Mouse (Mus musculus): ENCODE data around the gene Pygm. TPM values are rescaled to one million over a fixed set of nuclear protein-coding genes. Genes with fewer than 3 reads are reported as not detected.

Gene Pygm
- total and polyA plus RNA-seq, 3 experiments, result 1,101 to 1,298 (median 1,120) TPM

- no peak for DNase-seq
- no peak for TF ChIP-seq CTCF (IDR thresholded peaks at IDR 0.05)
- TF ChIP-seq EP300 (IDR thresholded peaks at IDR 0.05; ENCODE audit: insufficient read depth, low read depth, low read length), result no peak
- no peak for TF ChIP-seq POLR2A (IDR thresholded peaks at IDR 0.05; ENCODE audit: insufficient read depth, low read depth, low read length)
Measured at GRCm38 (mm10) chr19:6397582-6398249, 13.5 kb downstream of the Pygm start.

GRCm38 (mm10) chr19:6398447-6399284 lies 14.5 kb downstream of the Pygm start:
- DNase-seq, result peak; percentile 87 to 89
- Histone ChIP-seq H3K27me3 (ENCODE audit: control insufficient read depth, insufficient read depth, low read length) (no peaks in the 10 kb centered on the region), H3K4me1 (ENCODE audit: control insufficient read depth, insufficient read depth, low read length) (peaks cover 4% of the 10 kb centered on the region; the same call in 1 of the 2 replicates), H3K36me3 (ENCODE audit: control insufficient read depth, insufficient read depth, low read length) (0 out of 2 replicates have a peak, but pooled peaks cover 3% of the 10 kb centered on the region), H3K27ac (peak overlapping the region; percentile 91), H3K79me2 (replicated peaks; ENCODE audit: control insufficient read depth, insufficient read depth, low read length) (no peaks in the 10 kb centered on the region), H3K9ac (ENCODE audit: low read depth, low read length) (peak overlapping the region; percentile 83), H3K4me3 (peak overlapping the region; percentile 55)
- 2% methylated on average over 39 of the region's 39 CpGs for WGBS
- TF ChIP-seq CTCF (IDR thresholded peaks at IDR 0.05), result no peak
- no peak; the same call in 1 of the 2 replicates for TF ChIP-seq POLR2A (IDR thresholded peaks at IDR 0.05; ENCODE audit: insufficient read depth, low read depth, low read length)
- TF ChIP-seq EP300 (IDR thresholded peaks at IDR 0.05; ENCODE audit: insufficient read depth, low read depth, low read length), result no peak
- intact Hi-C loops (cut with DNase I), result loop anchor here (2.0 kb wide), 2 partner anchors 26 to 56 kb away; no protein-coding TSS in a partner anchor

More at GRCm38 (mm10) chr19:6397582-6398249, 13.5 kb downstream of the Pygm start:
- peaks cover 4% of the 10 kb centered on the region; the same call in 1 of the 2 replicates for H3K4me1 ChIP-seq (ENCODE audit: control insufficient read depth, insufficient read depth, low read length)
- H3K79me2 ChIP-seq (replicated peaks; ENCODE audit: control insufficient read depth, insufficient read depth, low read length), result no peaks in the 10 kb centered on the region
- peak overlapping the region; percentile 91 for H3K27ac ChIP-seq
- H3K9ac ChIP-seq (ENCODE audit: low read depth, low read length), result no peak overlapping the region
- intact Hi-C loops (cut with DNase I), result loop anchor here (2.0 kb wide), 2 partner anchors 25 to 55 kb away; no protein-coding TSS in a partner anchor
- WGBS, result 82% methylated on average over 22 of the region's 22 CpGs
- H3K4me3 ChIP-seq, result peak overlapping the region; percentile 12; the same call in 1 of the 2 replicates
- no peaks in the 10 kb centered on the region for H3K27me3 ChIP-seq (ENCODE audit: control insufficient read depth, insufficient read depth, low read length)
- H3K36me3 ChIP-seq (ENCODE audit: control insufficient read depth, insufficient read depth, low read length), result 0 out of 2 replicates have a peak, but pooled peaks cover 3% of the 10 kb centered on the region

- Histone ChIP-seq H3K36me3 (ENCODE audit: control insufficient read depth, insufficient read depth, low read length) (0 out of 2 replicates have a peak, but pooled peaks cover 3% of the 10 kb centered on the region), H3K9ac (ENCODE audit: low read depth, low read length) (peak within 1 kb of the TSS; percentile 83), H3K4me3 (peak within 1 kb of the TSS; percentile 55), H3K4me1 (ENCODE audit: control insufficient read depth, insufficient read depth, low read length) (peaks cover 4% of the 10 kb centered on the region; the same call in 1 of the 2 replicates), H3K27ac (peak within 1 kb of the TSS; percentile 91), H3K79me2 (replicated peaks; ENCODE audit: control insufficient read depth, insufficient read depth, low read length) (no peaks in the 10 kb centered on the region), H3K27me3 (ENCODE audit: control insufficient read depth, insufficient read depth, low read length) (no peaks in the 10 kb centered on the region)
- TF ChIP-seq EP300 (IDR thresholded peaks at IDR 0.05; ENCODE audit: insufficient read depth, low read depth, low read length), result peak; percentile 51; the same call in 1 of the 2 replicates
- no peak for TF ChIP-seq POLR2A (IDR thresholded peaks at IDR 0.05; ENCODE audit: insufficient read depth, low read depth, low read length)
- no peak for TF ChIP-seq CTCF (IDR thresholded peaks at IDR 0.05)
- 1% methylated on average over 83 of the region's 87 CpGs for WGBS
- DNase-seq, result peak; percentile 88 to 92
- intact Hi-C loops (cut with DNase I), result loop anchor here (2.0 kb wide), 2 partner anchors 27 to 57 kb away; no protein-coding TSS in a partner anchor
Measured at GRCm38 (mm10) chr19:6399285-6400095, 15.3 kb downstream of the Pygm start, which contains the start of gene Rasgrp2. Gene Rasgrp2 (plus strand): TSS chr19:6399340.

- H3K27ac ChIP-seq, result peak overlapping the region; percentile 91
- peak overlapping the region; percentile 55 for H3K4me3 ChIP-seq
- no peaks in the 10 kb centered on the region for H3K27me3 ChIP-seq (ENCODE audit: control insufficient read depth, insufficient read depth, low read length)
- no peaks in the 10 kb centered on the region for H3K79me2 ChIP-seq (replicated peaks; ENCODE audit: control insufficient read depth, insufficient read depth, low read length)
- H3K4me1 ChIP-seq (ENCODE audit: control insufficient read depth, insufficient read depth, low read length), result peaks cover 4% of the 10 kb centered on the region; the same call in 1 of the 2 replicates
- DNase-seq, result peak; percentile 52 to 58
- peak; percentile 23; the same call in 1 of the 2 replicates for TF ChIP-seq CTCF (IDR thresholded peaks at IDR 0.05)
- no peak for TF ChIP-seq EP300 (IDR thresholded peaks at IDR 0.05; ENCODE audit: insufficient read depth, low read depth, low read length)
- intact Hi-C loops (cut with DNase I), result loop anchor here (1.0 kb wide), 1 partner anchor 52 kb away; no protein-coding TSS in a partner anchor
- H3K9ac ChIP-seq (ENCODE audit: low read depth, low read length), result peak overlapping the region; percentile 83
- 0 out of 2 replicates have a peak, but pooled peaks cover 3% of the 10 kb centered on the region for H3K36me3 ChIP-seq (ENCODE audit: control insufficient read depth, insufficient read depth, low read length)
- 4% methylated on average over 29 of the region's 29 CpGs for WGBS
Measured at GRCm38 (mm10) chr19:6400096-6401086, 16.2 kb downstream of the Pygm start.
